Mouse (Mus musculus): Measurements from ENCODE around the gene Rab11fip2.

GRCm38 (mm10) chr19:59939711-59940110 lies 3.7 kb downstream of the Rab11fip2 start:
- TF ChIP-seq CTCF (IDR thresholded peaks at IDR 0.05; ENCODE audit: low read depth) (no peak), EP300 (IDR thresholded peaks at IDR 0.05; ENCODE audit: low read depth) (no peak)
